Mouse (Mus musculus): ENCODE measurements around the gene Fes. TPM values are rescaled to one million over a fixed set of nuclear protein-coding genes. Genes with fewer than 3 reads are reported as not detected.

Gene Fes
- total and polyA plus RNA-seq, 3 experiments: 1.5 to 5.4 (median 4.9) TPM

- Histone ChIP-seq H3K36me3 (replicated peaks) (no peaks in the 10 kb centered on the region), H3K27me3 (ENCODE audit: insufficient read depth, low read length) (peaks cover 45% of the 10 kb centered on the region), H3K4me3 (ENCODE audit: low read depth, low read length) (no peak overlapping the region), H3K4me1 (ENCODE audit: insufficient read depth, low read depth, low read length) (peaks cover 35% of the 10 kb centered on the region), H3K9me3 (replicated peaks) (no peaks in the 10 kb centered on the region)
- ATAC-seq (ENCODE audit: extremely low read depth, insufficient number of reproducible peaks, low FRiP score, poor library complexity, severe bottlenecking) (no peak), DNase-seq (ENCODE audit: low spot score) (no peak)
- no peak for TF ChIP-seq GATA1 (IDR thresholded peaks at IDR 0.05; ENCODE audit: borderline replicate concordance, low read length)
- no peak for TF ChIP-seq CTCF (IDR thresholded peaks at IDR 0.05; ENCODE audit: low read depth, low read length)
- no peak for TF ChIP-seq TAL1 (conservative IDR thresholded peaks at IDR 0.05; ENCODE audit: low read depth, low read length)
- TF ChIP-seq GATA2 (IDR thresholded peaks at IDR 0.05; ENCODE audit: borderline replicate concordance, low read depth, low read length): no peak
- TF ChIP-seq POLR2AphosphoS5 (IDR thresholded peaks at IDR 0.05; ENCODE audit: insufficient replicate concordance, low read depth, low read length): no peak
Observed at GRCm38 (mm10) chr7:80410380-80410779, 22.6 kb upstream of the Fes start.

GRCm38 (mm10) chr7:80407712-80408111, 20.0 kb upstream of the Fes start:
- Histone ChIP-seq H3K36me3 (replicated peaks) (no peaks in the 10 kb centered on the region), H3K4me3 (ENCODE audit: low read depth, low read length) (no peak overlapping the region), H3K27me3 (ENCODE audit: insufficient read depth, low read length) (peaks cover 42% of the 10 kb centered on the region), H3K4me1 (ENCODE audit: insufficient read depth, low read depth, low read length) (peaks cover 53% of the 10 kb centered on the region), H3K9me3 (replicated peaks) (no peaks in the 10 kb centered on the region)
- ATAC-seq (ENCODE audit: extremely low read depth, insufficient number of reproducible peaks, low FRiP score, poor library complexity, severe bottlenecking): no peak
- TF ChIP-seq TAL1 (conservative IDR thresholded peaks at IDR 0.05; ENCODE audit: low read depth, low read length) (no peak), GATA1 (IDR thresholded peaks at IDR 0.05; ENCODE audit: borderline replicate concordance, low read length) (no peak), GATA2 (IDR thresholded peaks at IDR 0.05; ENCODE audit: borderline replicate concordance, low read depth, low read length) (no peak), POLR2AphosphoS5 (IDR thresholded peaks at IDR 0.05; ENCODE audit: insufficient replicate concordance, low read depth, low read length) (no peak), CTCF (IDR thresholded peaks at IDR 0.05; ENCODE audit: low read depth, low read length) (no peak)
- DNase-seq (ENCODE audit: low spot score): no peak

GRCm38 (mm10) chr7:80406186-80406585, 18.4 kb upstream of the Fes start:
- peaks cover 38% of the 10 kb centered on the region for H3K27me3 ChIP-seq (ENCODE audit: insufficient read depth, low read length)

GRCm38 (mm10) chr7:80405188-80405695, 17.5 kb upstream of the Fes start, which contains the start of gene Furin:
TSS of gene Furin (minus strand) at chr7:80405436.
- ATAC-seq (ENCODE audit: extremely low read depth, insufficient number of reproducible peaks, low FRiP score, poor library complexity, severe bottlenecking) (no peak), DNase-seq (ENCODE audit: low spot score) (no peak)
- peaks cover 38% of the 10 kb centered on the region for H3K27me3 ChIP-seq (ENCODE audit: insufficient read depth, low read length)
- H3K9me3 ChIP-seq (replicated peaks): no peaks in the 10 kb centered on the region
- TF ChIP-seq GATA1 (IDR thresholded peaks at IDR 0.05; ENCODE audit: borderline replicate concordance, low read length) (no peak), POLR2AphosphoS5 (IDR thresholded peaks at IDR 0.05; ENCODE audit: insufficient replicate concordance, low read depth, low read length) (no peak), TAL1 (conservative IDR thresholded peaks at IDR 0.05; ENCODE audit: low read depth, low read length) (no peak), GATA2 (IDR thresholded peaks at IDR 0.05; ENCODE audit: borderline replicate concordance, low read depth, low read length) (no peak), CTCF (IDR thresholded peaks at IDR 0.05; ENCODE audit: low read depth, low read length) (no peak)
- H3K4me3 ChIP-seq (ENCODE audit: low read depth, low read length): peak within 1 kb of the TSS; percentile 49; the same call in 1 of the 2 replicates
- peaks cover 5% of the 10 kb centered on the region for H3K36me3 ChIP-seq (replicated peaks)
- peaks cover 58% of the 10 kb centered on the region for H3K4me1 ChIP-seq (ENCODE audit: insufficient read depth, low read depth, low read length)

More at GRCm38 (mm10) chr7:80406186-80406585, 18.4 kb upstream of the Fes start:
- DNase-seq (ENCODE audit: low spot score): no peak
- Histone ChIP-seq H3K36me3 (replicated peaks) (no peaks in the 10 kb centered on the region), H3K4me1 (ENCODE audit: insufficient read depth, low read depth, low read length) (peaks cover 56% of the 10 kb centered on the region), H3K9me3 (replicated peaks) (no peaks in the 10 kb centered on the region), H3K4me3 (ENCODE audit: low read depth, low read length) (no peak overlapping the region)
- TF ChIP-seq GATA1 (IDR thresholded peaks at IDR 0.05; ENCODE audit: borderline replicate concordance, low read length) (no peak), TAL1 (conservative IDR thresholded peaks at IDR 0.05; ENCODE audit: low read depth, low read length) (no peak), CTCF (IDR thresholded peaks at IDR 0.05; ENCODE audit: low read depth, low read length) (no peak)
- ATAC-seq (ENCODE audit: extremely low read depth, insufficient number of reproducible peaks, low FRiP score, poor library complexity, severe bottlenecking): no peak

GRCm38 (mm10) chr7:80404101-80404894, 16.6 kb upstream of the Fes start:
- H3K36me3 ChIP-seq (replicated peaks): peaks cover 9% of the 10 kb centered on the region
- DNase-seq (ENCODE audit: low spot score): peak; percentile 60
- H3K4me1 ChIP-seq (ENCODE audit: insufficient read depth, low read depth, low read length): peaks cover 63% of the 10 kb centered on the region
- peak; percentile 62 for ATAC-seq (ENCODE audit: extremely low read depth, insufficient number of reproducible peaks, low FRiP score, poor library complexity, severe bottlenecking)
- TF ChIP-seq GATA1 (IDR thresholded peaks at IDR 0.05; ENCODE audit: borderline replicate concordance, low read length): no peak
- peak; percentile 61 for TF ChIP-seq TAL1 (conservative IDR thresholded peaks at IDR 0.05; ENCODE audit: low read depth, low read length)
- TF ChIP-seq POLR2AphosphoS5 (IDR thresholded peaks at IDR 0.05; ENCODE audit: insufficient replicate concordance, low read depth, low read length): no peak
- TF ChIP-seq GATA2 (IDR thresholded peaks at IDR 0.05; ENCODE audit: borderline replicate concordance, low read depth, low read length): no peak
- TF ChIP-seq CTCF (IDR thresholded peaks at IDR 0.05; ENCODE audit: low read depth, low read length): no peak
- peak overlapping the region; percentile 49; the same call in 1 of the 2 replicates for H3K4me3 ChIP-seq (ENCODE audit: low read depth, low read length)
- H3K9me3 ChIP-seq (replicated peaks): no peaks in the 10 kb centered on the region
- H3K27me3 ChIP-seq (ENCODE audit: insufficient read depth, low read length): peaks cover 36% of the 10 kb centered on the region

GRCm38 (mm10) chr7:80403551-80403950, 15.8 kb upstream of the Fes start:
- H3K27me3 ChIP-seq (ENCODE audit: insufficient read depth, low read length): peaks cover 31% of the 10 kb centered on the region

More at GRCm38 (mm10) chr7:80403551-80403950, 15.8 kb upstream of the Fes start:
- no peak for ATAC-seq (ENCODE audit: extremely low read depth, insufficient number of reproducible peaks, low FRiP score, poor library complexity, severe bottlenecking)
- peaks cover 16% of the 10 kb centered on the region for H3K36me3 ChIP-seq (replicated peaks)
- peak overlapping the region; percentile 54; the same call in 1 of the 2 replicates for H3K4me3 ChIP-seq (ENCODE audit: low read depth, low read length)
- no peak for TF ChIP-seq CTCF (IDR thresholded peaks at IDR 0.05; ENCODE audit: low read depth, low read length)
- DNase-seq (ENCODE audit: low spot score): no peak
- no peaks in the 10 kb centered on the region for H3K9me3 ChIP-seq (replicated peaks)
- peaks cover 68% of the 10 kb centered on the region for H3K4me1 ChIP-seq (ENCODE audit: insufficient read depth, low read depth, low read length)
